In the genomic region with DNA sequence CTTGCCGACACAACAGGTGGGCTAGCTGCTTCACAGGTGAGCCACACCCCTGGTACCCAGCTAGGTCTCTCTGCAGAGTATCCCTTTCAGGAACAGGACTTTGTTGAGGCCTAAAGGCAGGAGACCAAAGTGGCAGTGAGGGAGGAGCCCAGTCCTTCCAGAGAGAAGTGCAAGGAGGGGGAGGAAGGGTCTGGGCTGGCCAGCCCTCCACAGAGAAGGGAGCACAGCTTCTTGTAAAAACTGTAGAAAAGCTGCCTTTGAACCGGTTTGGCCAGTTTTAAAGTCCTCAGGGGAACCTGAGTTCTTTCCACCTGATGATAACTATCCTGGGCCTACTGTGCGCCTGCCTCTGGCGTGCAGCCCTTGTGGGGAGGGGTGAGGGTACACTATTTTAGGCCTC, we compare ENCODE assay signal across 28 mouse cellular contexts. TPM values are rescaled to one million over a fixed set of nuclear protein-coding genes. Genes with fewer than 3 reads are reported as not detected.
DNase-seq lines count a peak whose midpoint lies in the region; ATAC-seq and TF ChIP-seq lines count a peak whose summit lies in the region.
"Had no signal": no experiment of that assay in that cellular context is flagged by ENCODE, and none has a peak within 500 bp of the region (broad histone marks: within the 10 kb centered on the region; RNA-seq: fewer than 3 reads in every experiment).

No protein-coding gene starts in this region.

- no peaks in the 10 kb centered on the region for H3K79me2 ChIP-seq in CH12.LX (replicated peaks; ENCODE audit: control insufficient read depth, extremely low read depth, insufficient read depth, poor library complexity, severe bottlenecking)

- TF ChIP-seq RAD21 in CH12.LX (IDR thresholded peaks at IDR 0.05; ENCODE audit: low read depth, low read length): no peak

- H3K27ac ChIP-seq in forebrain, embryonic 10.5 days: peak overlapping the region; percentile 41
- no peak overlapping the region for H3K27ac ChIP-seq in forebrain, postnatal 0 days (ENCODE audit: low read depth, low read length)
- peak overlapping the region; percentile 60; the same call in 1 of the 2 replicates for H3K27ac ChIP-seq in lung, embryonic 14.5 days (ENCODE audit: low read depth)
- no peak overlapping the region for H3K27ac ChIP-seq in CH12.LX (ENCODE audit: insufficient read depth, low read depth)
- H3K27ac ChIP-seq in intestine, embryonic 15.5 days: no peak overlapping the region
- H3K27ac ChIP-seq: heart, adult 2 months; hindbrain, postnatal 0 days had no signal

- in situ Hi-C loops in CH12.LX (cut with MboI; ENCODE audit: low pct_ligation_motif_present, low pct_unique_long_range_greater_than_20kb, low sequenced_read_pairs): no loop called here

- H3K4me3 ChIP-seq in forebrain, embryonic 10.5 days: no peak overlapping the region
- no peak overlapping the region for H3K4me3 ChIP-seq in forebrain, postnatal 0 days (ENCODE audit: low read depth, low read length)
- H3K4me3 ChIP-seq in lung, embryonic 14.5 days (ENCODE audit: low read depth, low read length): no peak overlapping the region
- no peak overlapping the region for H3K4me3 ChIP-seq in CH12.LX (replicated peaks in 1 of 3; ENCODE audit: low read depth in 2 of 3, low read length in 2 of 3, poor library complexity in 1 of 3)
- H3K4me3 ChIP-seq in intestine, embryonic 15.5 days (replicated peaks): no peak overlapping the region
- H3K4me3 ChIP-seq: erythroblast, embryonic 14.5 days; heart, adult 2 months had no signal

- DNase-seq in forebrain, embryonic 10.5 days (ENCODE audit: extremely low spot score, low spot score): no peak
- no peak for DNase-seq in forebrain, postnatal 0 days
- DNase-seq in lung, embryonic 14.5 days: peak; percentile 81
- no peak for DNase-seq in lung, postnatal 4 days
- DNase-seq in CH12.LX (ENCODE audit: extremely low read depth): no peak
- no peak for DNase-seq in natural killer cell, adult 2 months (ENCODE audit: low spot score in 2 of 2)
- DNase-seq in cerebellum, postnatal 10 days: no peak
- DNase-seq: adrenal gland, postnatal 10 days; cerebellum, adult 9-11 months; gastrocnemius, postnatal 25 days; heart, adult 2 months; heart, postnatal 4 days; kidney, postnatal 10 days; layer of hippocampus, postnatal 36 days; right cerebral cortex, postnatal 25 days; thymus, postnatal 25 days had no signal

- H3K9ac ChIP-seq in forebrain, postnatal 0 days: no peak overlapping the region
- no peak overlapping the region for H3K9ac ChIP-seq in lung, embryonic 14.5 days
- no peak overlapping the region for H3K9ac ChIP-seq in CH12.LX (ENCODE audit: insufficient read depth, low read depth)
- H3K9ac ChIP-seq in intestine, embryonic 15.5 days: no peak overlapping the region

- no peak for TF ChIP-seq POLR2A in CH12.LX (IDR thresholded peaks at IDR 0.05; ENCODE audit: low read depth, low read length)

- 53% methylated on average over 4 of the region's 4 CpGs for WGBS in forebrain, embryonic 10.5 days
- 73% methylated on average over 4 of the region's 4 CpGs for WGBS in forebrain, postnatal 0 days
- WGBS in lung, embryonic 14.5 days: 45% methylated on average over 4 of the region's 4 CpGs
- WGBS in intestine, embryonic 15.5 days: 59% methylated on average over 4 of the region's 4 CpGs

- TF ChIP-seq CTCF in forebrain, postnatal 0 days (IDR thresholded peaks at IDR 0.05; ENCODE audit: low read depth): no peak
- no peak for TF ChIP-seq CTCF in lung, embryonic 14.5 days (IDR thresholded peaks at IDR 0.05; ENCODE audit: low read depth)
- no peak for TF ChIP-seq CTCF in CH12.LX (conservative IDR thresholded peaks at IDR 0.05 in 1 of 2, IDR thresholded peaks at IDR 0.05 in 1 of 2; ENCODE audit: low read depth in 2 of 2, low read length in 2 of 2)

- TF ChIP-seq EP300 in CH12.LX (IDR thresholded peaks at IDR 0.05; ENCODE audit: low read length): no peak

- no peaks in the 10 kb centered on the region for H3K36me3 ChIP-seq in forebrain, embryonic 10.5 days (replicated peaks)
- H3K36me3 ChIP-seq in forebrain, postnatal 0 days (ENCODE audit: insufficient read depth): no peaks in the 10 kb centered on the region
- H3K36me3 ChIP-seq in lung, embryonic 14.5 days (ENCODE audit: insufficient read depth): no peaks in the 10 kb centered on the region
- H3K36me3 ChIP-seq in CH12.LX (replicated peaks in 1 of 2; ENCODE audit: control insufficient read depth in 1 of 2, insufficient read depth in 1 of 2, low read length in 1 of 2): no peaks in the 10 kb centered on the region
- no peaks in the 10 kb centered on the region for H3K36me3 ChIP-seq in intestine, embryonic 15.5 days
- H3K36me3 ChIP-seq: G1E had no signal

- dilution Hi-C loops in CH12.LX (cut with MboI; ENCODE audit: extremely low pct_ligation_motif_present, extremely low pct_unique_long_range_greater_than_20kb, low sequenced_read_pairs): no loop called here

- H3K4me1 ChIP-seq in forebrain, embryonic 10.5 days: peaks cover 58% of the 10 kb centered on the region
- H3K4me1 ChIP-seq in forebrain, postnatal 0 days (ENCODE audit: insufficient read depth): no peaks in the 10 kb centered on the region
- H3K4me1 ChIP-seq in lung, embryonic 14.5 days (ENCODE audit: insufficient read depth): peaks cover 11% of the 10 kb centered on the region
- H3K4me1 ChIP-seq in CH12.LX (ENCODE audit: control insufficient read depth in 1 of 2, insufficient read depth in 2 of 2): peaks cover 0 to 3% of the 10 kb centered on the region in 2 experiments; a peak in 1 of 4 replicates
- H3K4me1 ChIP-seq in intestine, embryonic 15.5 days (replicated peaks): peaks cover 13% of the 10 kb centered on the region

- no peaks in the 10 kb centered on the region for H3K9me3 ChIP-seq in forebrain, embryonic 10.5 days
- no peaks in the 10 kb centered on the region for H3K9me3 ChIP-seq in forebrain, postnatal 0 days (ENCODE audit: low read length)
- no peaks in the 10 kb centered on the region for H3K9me3 ChIP-seq in lung, embryonic 14.5 days (ENCODE audit: low read depth, low read length)
- no peaks in the 10 kb centered on the region for H3K9me3 ChIP-seq in CH12.LX (replicated peaks; ENCODE audit: low read length)
- H3K9me3 ChIP-seq in intestine, embryonic 15.5 days: no peaks in the 10 kb centered on the region
- H3K9me3 ChIP-seq: G1E had no signal

- H3K27me3 ChIP-seq in forebrain, embryonic 10.5 days (ENCODE audit: poor library complexity, severe bottlenecking): peaks cover 57% of the 10 kb centered on the region
- no peaks in the 10 kb centered on the region for H3K27me3 ChIP-seq in forebrain, postnatal 0 days (ENCODE audit: insufficient read depth, low read length)
- no peaks in the 10 kb centered on the region for H3K27me3 ChIP-seq in lung, embryonic 14.5 days (ENCODE audit: insufficient read depth, low read length)
- H3K27me3 ChIP-seq in CH12.LX (replicated peaks): peaks cover 69% of the 10 kb centered on the region
- H3K27me3 ChIP-seq in intestine, embryonic 15.5 days (replicated peaks): 0 out of 2 replicates have a peak, but pooled peaks cover under 1% of the 10 kb centered on the region

- ATAC-seq in forebrain, postnatal 0 days: no peak
- peak; percentile 77 for ATAC-seq in lung, embryonic 14.5 days (ENCODE audit: insufficient read depth)
- ATAC-seq in intestine, embryonic 15.5 days: peak; percentile 65
- ATAC-seq: activated CD4-positive, CD25-positive, alpha-beta regulatory T cell, adult 4 months; CD4-positive, CD25-positive, alpha-beta regulatory T cell, adult 4 months; forebrain, embryonic 14.5 days; hindbrain, postnatal 0 days; midbrain, embryonic 16.5 days had no signal

- H3K4me2 ChIP-seq in forebrain, postnatal 0 days (ENCODE audit: low read depth): no peak overlapping the region
- no peak overlapping the region for H3K4me2 ChIP-seq in lung, embryonic 14.5 days
- no peak overlapping the region for H3K4me2 ChIP-seq in CH12.LX (ENCODE audit: insufficient read depth, low read depth, poor library complexity, severe bottlenecking)
- H3K4me2 ChIP-seq in intestine, embryonic 15.5 days (replicated peaks): no peak overlapping the region
- H3K4me2 ChIP-seq: liver, embryonic 11.5 days had no signal

TF ChIP-seq in CH12.LX, 34 proteins besides CTCF, POLR2A, EP300 and RAD21:
- no peak for TF ChIP-seq TBP (conservative IDR thresholded peaks at IDR 0.05; ENCODE audit: low read depth, low read length)
- peak; percentile 32 for TF ChIP-seq ZKSCAN1 (IDR thresholded peaks at IDR 0.05; ENCODE audit: borderline replicate concordance, low read depth, low read length)

RNA-seq across cellular contexts. Expression of gene 7530416G11Rik, which starts 16.4 kb away (rescaled TPM):
- not detected in 2 replicates for polyA plus RNA-seq in forebrain, embryonic 10.5 days (2016; fragmentation: Nextera tagmentation; extraction: Ambion mirVana)
- total RNA-seq in forebrain, postnatal 0 days (2014; rRNA removed): 0.15 TPM in 1 of 2 replicates, not detected in the other
- not detected in 2 replicates for polyA plus RNA-seq in forebrain, postnatal 0 days (2015; fragmentation: Nextera tagmentation; extraction: Ambion mirVana)
- polyA plus RNA-seq in lung, embryonic 14.5 days (2014; fragmentation: Nextera tagmentation; extraction: Ambion mirVana): not detected in 2 replicates
- total RNA-seq in CH12.LX (2012; rRNA removed): not detected in 2 replicates
- total RNA-seq in CH12.LX (2014; rRNA removed): not detected in 2 replicates
- polyA plus RNA-seq in CH12.LX (2012; ENCODE audit: insufficient read length, low read depth): not detected in 2 replicates
- polyA plus RNA-seq in intestine, embryonic 15.5 days (2015; fragmentation: Nextera tagmentation; extraction: Ambion mirVana): not detected in 2 replicates
- total RNA-seq: adrenal gland, postnatal 10 days; G1E; gastrocnemius, postnatal 25 days; heart, adult 2 months; heart, postnatal 4 days; hindbrain, postnatal 0 days; layer of hippocampus, adult 18-20 months; layer of hippocampus, postnatal 36 days; left cerebral cortex, postnatal 36 days had no signal
- polyA plus RNA-seq: activated CD4-positive, CD25-positive, alpha-beta regulatory T cell, adult 4 months; CD4-positive, CD25-positive, alpha-beta regulatory T cell, adult 4 months; erythroblast, embryonic 14.5 days; forebrain, embryonic 14.5 days; G1E; heart, adult 2 months; heart, embryonic 14.5 days; hindbrain, postnatal 0 days; liver, embryonic 11.5 days; midbrain, embryonic 16.5 days had no signal

Comparison
In these comparisons a context has a peak if more than half of its experiments do, and no peak if none do; other contexts are left out.
1. H3K27ac ChIP-seq: peak in forebrain, embryonic 10.5 days (single experiment) and lung, embryonic 14.5 days (single experiment); none in forebrain, postnatal 0 days (single experiment), CH12.LX (single experiment) and intestine, embryonic 15.5 days (single experiment).